Mouse (Mus musculus) CH12.LX (cell line): ENCODE measurements around the gene Smarcd1. TPM values are rescaled to one million over a fixed set of nuclear protein-coding genes. Genes with fewer than 3 reads are reported as not detected.

ENCODE experiments used
- DNase-seq: peaks from one replicate; pipeline ENCODE4 v3.0.0-alpha.2; 2013; ENCODE audit errors: extremely low read depth
- H3K27ac ChIP-seq: 2 replicates; pipeline ENCODE4 v1.5.1; 2012; ENCODE audit warnings: low read depth, mild to moderate bottlenecking, control low read depth, moderate library complexity; ENCODE audit not compliant: insufficient read depth
- H3K27me3 ChIP-seq: replicated peaks from 2 replicates; pipeline ENCODE3; 2012; ENCODE audit warnings: inconsistent platforms
- H3K36me3 ChIP-seq, 2 experiments: replicated peaks in 1 of 2; 2 replicates each; pipeline versions ENCODE3 to v1.6.1; 2012; ENCODE audit warnings: inconsistent platforms in 1 of 2, low read length in 1 of 2, mild to moderate bottlenecking in 1 of 2, mixed read lengths in 1 of 2, moderate library complexity in 1 of 2; ENCODE audit not compliant: control insufficient read depth in 1 of 2, insufficient read depth in 1 of 2
- H3K4me1 ChIP-seq, 2 experiments: 2 replicates each; pipeline ENCODE4 v1.6.1; 2012; ENCODE audit warnings: inconsistent platforms in 1 of 2, moderate library complexity in 1 of 2; ENCODE audit not compliant: insufficient read depth in 2 of 2, control insufficient read depth in 1 of 2
- H3K4me2 ChIP-seq: 2 replicates; pipeline ENCODE4 v1.6.1; 2012; ENCODE audit warnings: low read depth, mild to moderate bottlenecking, control low read depth; ENCODE audit not compliant: poor library complexity, insufficient read depth, severe bottlenecking
- H3K4me3 ChIP-seq, 3 experiments: fragments of 150-350 bp in 1 of 3; sonication (generic) in 1 of 3; replicated peaks in 1 of 3; 2 replicates each; pipeline versions ENCODE3 to v1.5.1; 2011 to 2012; ENCODE audit warnings: low read depth in 2 of 3, low read length in 2 of 3, mild to moderate bottlenecking in 2 of 3, moderate library complexity in 2 of 3, control low read depth in 1 of 3, improper control_type of control experiment in 1 of 3, inconsistent platforms in 1 of 3, mixed read lengths in 1 of 3; ENCODE audit not compliant: poor library complexity in 1 of 3
- H3K79me2 ChIP-seq: replicated peaks from 2 replicates; pipeline ENCODE4 v1.6.1; 2012; ENCODE audit warnings: mild to moderate bottlenecking, moderate library complexity; ENCODE audit not compliant: control insufficient read depth, poor library complexity, insufficient read depth, severe bottlenecking; ENCODE audit errors: extremely low read depth
- H3K9ac ChIP-seq: 2 replicates; pipeline ENCODE4 v1.6.1; 2012; ENCODE audit warnings: low read depth, mild to moderate bottlenecking, control low read depth, moderate library complexity; ENCODE audit not compliant: insufficient read depth
- H3K9me3 ChIP-seq: replicated peaks from 2 replicates; pipeline ENCODE3; 2012; ENCODE audit warnings: low read length, inconsistent platforms, mixed read lengths
- BHLHE40 ChIP-seq: IDR thresholded peaks from 2 replicates; pipeline ENCODE4 v1.6.1; 2011; ENCODE audit warnings: mild to moderate bottlenecking, low read depth, low read length, improper control_type of control experiment
- CHD2 ChIP-seq: IDR thresholded peaks from 2 replicates; pipeline ENCODE4 v1.6.1; 2011; ENCODE audit warnings: low read length, improper control_type of control experiment
- CTCF ChIP-seq, 2 experiments: IDR thresholded peaks in 1 of 2; conservative IDR thresholded peaks in 1 of 2; 2 replicates each; pipeline ENCODE4 v1.5.1; 2011 to 2012; ENCODE audit warnings: low read depth in 2 of 2, low read length in 2 of 2, improper control_type of control experiment in 1 of 2, inconsistent platforms in 1 of 2, mild to moderate bottlenecking in 1 of 2, moderate library complexity in 1 of 2
- E2F4 ChIP-seq: IDR thresholded peaks from 2 replicates; pipeline ENCODE4 v1.6.1; 2011; ENCODE audit warnings: low read depth, low read length, improper control_type of control experiment; ENCODE audit not compliant: insufficient replicate concordance
- ELF1 ChIP-seq: IDR thresholded peaks from 2 replicates; pipeline ENCODE4 v1.6.1; 2014; ENCODE audit warnings: low read depth, mild to moderate bottlenecking, inconsistent platforms, low read length, improper control_type of control experiment
- EP300 ChIP-seq: IDR thresholded peaks from 2 replicates; pipeline ENCODE4 v1.6.1; 2011; ENCODE audit warnings: low read length, improper control_type of control experiment
- ETS1 ChIP-seq: conservative IDR thresholded peaks from 2 replicates; pipeline ENCODE4 v1.6.1; 2012; ENCODE audit warnings: low read depth, mild to moderate bottlenecking, inconsistent platforms, low read length, improper control_type of control experiment, moderate library complexity
- GABPA ChIP-seq: IDR thresholded peaks from 2 replicates; pipeline ENCODE4 v1.6.1; 2012; ENCODE audit warnings: low read depth, low read length, improper control_type of control experiment, inconsistent platforms; ENCODE audit not compliant: insufficient replicate concordance
- HCFC1 ChIP-seq: IDR thresholded peaks from 2 replicates; pipeline ENCODE4 v1.6.1; 2012; ENCODE audit warnings: low read depth, mild to moderate bottlenecking, inconsistent platforms, low read length, improper control_type of control experiment
- IRF4 ChIP-seq: IDR thresholded peaks from 2 replicates; pipeline ENCODE4 v1.6.1; 2014; ENCODE audit warnings: low read depth, mild to moderate bottlenecking, inconsistent platforms, low read length, improper control_type of control experiment
- JUND ChIP-seq: conservative IDR thresholded peaks from 2 replicates; pipeline ENCODE4 v1.6.1; 2011; ENCODE audit warnings: low read depth, low read length, improper control_type of control experiment
- MAFK ChIP-seq: IDR thresholded peaks from 2 replicates; pipeline ENCODE4 v1.6.1; 2011; ENCODE audit warnings: low read length, improper control_type of control experiment; ENCODE audit not compliant: insufficient replicate concordance
- MAX ChIP-seq: IDR thresholded peaks from 2 replicates; pipeline ENCODE4 v1.6.1; 2011; ENCODE audit warnings: low read length, improper control_type of control experiment
- MYC ChIP-seq: IDR thresholded peaks from 2 replicates; pipeline ENCODE4 v1.6.1; 2011; ENCODE audit warnings: low read depth, mild to moderate bottlenecking, improper control_type of control experiment, low read length
- NELFE ChIP-seq: IDR thresholded peaks from 2 replicates; pipeline ENCODE4 v1.6.1; 2011; ENCODE audit warnings: low read depth, low read length, improper control_type of control experiment
- NRF1 ChIP-seq: IDR thresholded peaks from 2 replicates; pipeline ENCODE4 v1.6.1; 2014; ENCODE audit warnings: low read depth, mild to moderate bottlenecking, inconsistent platforms, low read length, improper control_type of control experiment, moderate library complexity
- POLR2A ChIP-seq: IDR thresholded peaks from 2 replicates; pipeline ENCODE4 v1.6.1; 2011; ENCODE audit warnings: low read depth, mild to moderate bottlenecking, improper control_type of control experiment, low read length
- POLR2AphosphoS2 ChIP-seq: IDR thresholded peaks from 2 replicates; pipeline ENCODE4 v1.6.1; 2011; ENCODE audit warnings: low read depth, low read length, improper control_type of control experiment
- RAD21 ChIP-seq: IDR thresholded peaks from 2 replicates; pipeline ENCODE4 v1.6.1; 2011; ENCODE audit warnings: low read depth, mild to moderate bottlenecking, low read length, improper control_type of control experiment, moderate library complexity
- SIN3A ChIP-seq: IDR thresholded peaks from 2 replicates; pipeline ENCODE4 v1.6.1; 2012; ENCODE audit warnings: low read length, improper control_type of control experiment, inconsistent platforms
- SMC3 ChIP-seq: IDR thresholded peaks from 2 replicates; pipeline ENCODE4 v1.6.1; 2011; ENCODE audit warnings: low read depth, low read length, improper control_type of control experiment
- TBP ChIP-seq: conservative IDR thresholded peaks from 2 replicates; pipeline ENCODE4 v1.6.1; 2011; ENCODE audit warnings: low read depth, low read length, improper control_type of control experiment
- TCF12 ChIP-seq: IDR thresholded peaks from 2 replicates; pipeline ENCODE4 v1.6.1; 2014; ENCODE audit warnings: low read depth, mild to moderate bottlenecking, inconsistent platforms, low read length, improper control_type of control experiment
- UBTF ChIP-seq: IDR thresholded peaks from 2 replicates; pipeline ENCODE4 v1.6.1; 2012; ENCODE audit warnings: low read depth, mild to moderate bottlenecking, inconsistent platforms, low read length, improper control_type of control experiment, moderate library complexity
- USF2 ChIP-seq: conservative IDR thresholded peaks from 2 replicates; pipeline ENCODE4 v1.6.1; 2011; ENCODE audit warnings: low read depth, low read length, improper control_type of control experiment
- ZC3H11A ChIP-seq: IDR thresholded peaks from 2 replicates; pipeline ENCODE4 v1.6.1; 2012; ENCODE audit warnings: low read depth, mild to moderate bottlenecking, inconsistent platforms, low read length, improper control_type of control experiment
- ZKSCAN1 ChIP-seq: IDR thresholded peaks from 2 replicates; pipeline ENCODE4 v1.6.1; 2012; ENCODE audit warnings: low read depth, inconsistent platforms, low read length, improper control_type of control experiment, borderline replicate concordance
- ZMIZ1 ChIP-seq: IDR thresholded peaks from 2 replicates; pipeline ENCODE4 v1.6.1; 2012; ENCODE audit warnings: low read depth, mild to moderate bottlenecking, inconsistent platforms, low read length, improper control_type of control experiment
- ZNF384 ChIP-seq: IDR thresholded peaks from 2 replicates; pipeline ENCODE4 v1.6.1; 2012; ENCODE audit warnings: low read depth, low read length, improper control_type of control experiment, inconsistent platforms
- dilution Hi-C: fragments of 300-500 bp; cut with MboI; formaldehyde crosslinking; loops from 2 replicates; pipeline ENCODE4 v1.14.3; 2020; ENCODE audit warnings: low sequenced_read_pairs; ENCODE audit not compliant: extremely low pct_unique_long_range_greater_than_20kb, extremely low pct_ligation_motif_present
- in situ Hi-C: fragments of 300-500 bp; cut with MboI; formaldehyde crosslinking; loops from 3 replicates; pipeline ENCODE4 v1.14.3; 2019; ENCODE audit warnings: low sequenced_read_pairs, low pct_ligation_motif_present, low pct_unique_long_range_greater_than_20kb, mixed read lengths
- polyA plus RNA-seq: library from polyadenylated mRNA; unstranded; fragments of >175 nt; gene quantifications from 2 replicates; pipeline ENCODE4 v1.2.1, GENCODE M21; 2012; ENCODE audit warnings: low read depth; ENCODE audit not compliant: insufficient read length
- total RNA-seq, 2 experiments: library from RNA; depleted of rRNA; stranded (reverse); fragments of 300-350 nt in 1 of 2; fragments of >200 nt in 1 of 2; gene quantifications; 2 replicates each; pipeline ENCODE4 v1.2.3; 2012 to 2014

Smarcd1 gene
- total and polyA plus RNA-seq, 3 experiments = 12.5 to 69.9 (median 17.9) TPM

GRCm38 (mm10) chr15:99705440-99706048 lies 3.6 kb downstream of the Smarcd1 start, which contains the start of gene Gm17349:
Gm17349 (minus strand) TSS chr15:99705490.
- dilution Hi-C loops (no loop called here), in situ Hi-C loops (no loop called here)
- no peak within 1 kb of the TSS for H3K4me2 ChIP-seq
- no peaks in the 10 kb centered on the region for H3K9me3 ChIP-seq
- peak; percentile 87 for DNase-seq
- TF ChIP-seq IRF4 (no peak; the same call in 1 of the 2 replicates), TBP (no peak), BHLHE40 (no peak), NRF1 (no peak), SIN3A (no peak), ZMIZ1 (no peak), EP300 (no peak), SMC3 (peak; percentile 49; the same call in 1 of the 2 replicates), ETS1 (no peak), CTCF (conservative IDR thresholded peaks at IDR 0.05 in 1 of 2, IDR thresholded peaks at IDR 0.05 in 1 of 2; ENCODE audit: low read depth in 2 of 2, low read length in 2 of 2) (peak; percentile 89 to 96), ZC3H11A (no peak), ZNF384 (no peak), RAD21 (peak; percentile 51), E2F4 (no peak), MAX (no peak), NELFE (no peak), MAFK (no peak), CHD2 (no peak), GABPA (no peak), POLR2AphosphoS2 (no peak)
- H3K27me3 ChIP-seq = no peaks in the 10 kb centered on the region
- peaks cover 48 to 66% of the 10 kb centered on the region in 2 experiments for H3K36me3 ChIP-seq
- H3K4me1 ChIP-seq = peaks cover 10 to 22% of the 10 kb centered on the region in 2 experiments
- no peak within 1 kb of the TSS for H3K4me3 ChIP-seq
- no peaks in the 10 kb centered on the region; the same call in 1 of the 2 replicates for H3K79me2 ChIP-seq
- H3K27ac ChIP-seq = no peak within 1 kb of the TSS
- no peak within 1 kb of the TSS for H3K9ac ChIP-seq

GRCm38 (mm10) chr15:99708176-99708575 lies 6.2 kb downstream of the Smarcd1 start:
- peaks cover 73 to 90% of the 10 kb centered on the region in 2 experiments for H3K36me3 ChIP-seq
- in situ Hi-C loops = no loop called here

More at GRCm38 (mm10) chr15:99708176-99708575, 6.2 kb downstream of the Smarcd1 start:
- no peak overlapping the region for H3K27ac ChIP-seq
- no peak for DNase-seq
- TF ChIP-seq USF2 (no peak), ZNF384 (no peak), ZMIZ1 (no peak), ZKSCAN1 (no peak), ELF1 (no peak), POLR2A (no peak), CHD2 (no peak), SIN3A (no peak), BHLHE40 (no peak), ETS1 (no peak), SMC3 (no peak), MYC (no peak), EP300 (no peak), GABPA (no peak), TCF12 (no peak), UBTF (no peak), HCFC1 (no peak), JUND (no peak), TBP (no peak)
- no peak overlapping the region for H3K4me2 ChIP-seq
- dilution Hi-C loops = no loop called here
- no peak overlapping the region for H3K4me3 ChIP-seq
- peaks cover 2 to 6% of the 10 kb centered on the region in 2 experiments for H3K4me1 ChIP-seq
- H3K79me2 ChIP-seq = no peaks in the 10 kb centered on the region; the same call in 1 of the 2 replicates
- no peak overlapping the region for H3K9ac ChIP-seq
- no peaks in the 10 kb centered on the region for H3K9me3 ChIP-seq
- no peaks in the 10 kb centered on the region for H3K27me3 ChIP-seq
